In genomic region chrX:169685731-169686130, GRCm38 (mm10) we compare ENCODE assay signal across 11 mouse cellular contexts. TPM values are rescaled to one million over a fixed set of nuclear protein-coding genes. Genes with fewer than 3 reads are reported as not detected.
DNase-seq lines count a peak whose midpoint lies in the region; ATAC-seq and TF ChIP-seq lines count a peak whose summit lies in the region.
"Had no signal": no experiment of that assay in that cellular context is flagged by ENCODE, and none has a peak within 500 bp of the region (broad histone marks: within the 10 kb centered on the region; RNA-seq: fewer than 3 reads in every experiment).

No protein-coding gene starts in this region.

- peak overlapping the region; percentile 51 for H3K4me2 ChIP-seq in lung, postnatal 0 days (replicated peaks; ENCODE audit: low read depth, low read length)
- peak overlapping the region; percentile 29 for H3K4me2 ChIP-seq in liver, embryonic 13.5 days
- peak overlapping the region; percentile 47 for H3K4me2 ChIP-seq in stomach, embryonic 16.5 days (ENCODE audit: low read depth, low read length)

- H3K27ac ChIP-seq in heart, adult 2 months: peak overlapping the region; percentile 44
- H3K27ac ChIP-seq in lung, postnatal 0 days (ENCODE audit: low read length): no peak overlapping the region
- no peak overlapping the region for H3K27ac ChIP-seq in liver, embryonic 13.5 days
- H3K27ac ChIP-seq in stomach, embryonic 16.5 days (ENCODE audit: low read length): no peak overlapping the region
- H3K27ac ChIP-seq: macrophage had no signal

- no peak for TF ChIP-seq CTCF in heart, adult 2 months (IDR thresholded peaks at IDR 0.05)
- TF ChIP-seq CTCF in lung, postnatal 0 days (IDR thresholded peaks at IDR 0.05): no peak

- intact Hi-C loops in heart, adult 2 months (cut with DNase I): no loop called here
- intact Hi-C loops in heart, postnatal 36 days (cut with DNase I): loop anchor here (10.0 kb wide), 1 partner anchor 89 kb away; the partner anchor contains the start of gene 4933400A11Rik

- peak overlapping the region; percentile 39 for H3K4me3 ChIP-seq in heart, adult 2 months
- H3K4me3 ChIP-seq in lung, postnatal 0 days (ENCODE audit: low read depth, low read length): peak overlapping the region; percentile 32
- H3K4me3 ChIP-seq in liver, embryonic 13.5 days (replicated peaks): no peak overlapping the region; the same call in 1 of the 2 replicates
- H3K4me3 ChIP-seq in stomach, embryonic 16.5 days (replicated peaks; ENCODE audit: low read length): peak overlapping the region; percentile 48

- no peaks in the 10 kb centered on the region for H3K79me2 ChIP-seq in heart, adult 2 months (replicated peaks; ENCODE audit: control insufficient read depth, insufficient read depth, low read length)

- DNase-seq in heart, adult 2 months: no peak
- no peak for DNase-seq in heart, postnatal 36 days
- DNase-seq in lung, postnatal 0 days (ENCODE audit: low spot score): no peak
- DNase-seq in lung, postnatal 4 days: no peak
- DNase-seq in liver, embryonic 13.5 days: no peak
- DNase-seq in right cerebral cortex, postnatal 10 days (ENCODE audit: low spot score in 2 of 2): no peak
- no peak for DNase-seq in left cerebral cortex, adult 8-10 months (ENCODE audit: low spot score in 2 of 2)
- DNase-seq: cerebellum, postnatal 36 days; right cerebral cortex, postnatal 14 days had no signal

- H3K4me1 ChIP-seq in heart, adult 2 months (ENCODE audit: control insufficient read depth, insufficient read depth, low read length): no peaks in the 10 kb centered on the region; the same call in 1 of the 2 replicates
- H3K4me1 ChIP-seq in lung, postnatal 0 days (ENCODE audit: insufficient read depth, low read depth, low read length): no peaks in the 10 kb centered on the region
- H3K4me1 ChIP-seq in liver, embryonic 13.5 days (replicated peaks): no peaks in the 10 kb centered on the region
- H3K4me1 ChIP-seq in stomach, embryonic 16.5 days (ENCODE audit: control insufficient read depth, insufficient read depth, low read length): no peaks in the 10 kb centered on the region

- H3K27me3 ChIP-seq in heart, adult 2 months (ENCODE audit: control insufficient read depth, insufficient read depth, low read length): no peaks in the 10 kb centered on the region
- H3K27me3 ChIP-seq in lung, postnatal 0 days (replicated peaks; ENCODE audit: insufficient read depth, low read length): no peaks in the 10 kb centered on the region
- H3K27me3 ChIP-seq in liver, embryonic 13.5 days: no peaks in the 10 kb centered on the region
- H3K27me3 ChIP-seq in stomach, embryonic 16.5 days (ENCODE audit: control insufficient read depth, insufficient read depth, low read length): no peaks in the 10 kb centered on the region

- no peaks in the 10 kb centered on the region for H3K36me3 ChIP-seq in heart, adult 2 months (ENCODE audit: control insufficient read depth, insufficient read depth, low read length)
- H3K36me3 ChIP-seq in lung, postnatal 0 days (ENCODE audit: insufficient read depth, low read length): no peaks in the 10 kb centered on the region
- no peaks in the 10 kb centered on the region for H3K36me3 ChIP-seq in liver, embryonic 13.5 days
- no peaks in the 10 kb centered on the region for H3K36me3 ChIP-seq in stomach, embryonic 16.5 days (ENCODE audit: control insufficient read depth, insufficient read depth, low read length)

- 33% methylated on average over 8 of the region's 8 CpGs for WGBS in heart, adult 2 months
- WGBS in lung, postnatal 0 days: 26% methylated on average over 8 of the region's 8 CpGs
- WGBS in liver, embryonic 13.5 days (ENCODE audit: insufficient replicate concordance): 42% methylated on average over 8 of the region's 8 CpGs
- WGBS in stomach, embryonic 16.5 days: 15% methylated on average over 8 of the region's 8 CpGs

- no peaks in the 10 kb centered on the region for H3K9me3 ChIP-seq in lung, postnatal 0 days (ENCODE audit: low read length)
- no peaks in the 10 kb centered on the region for H3K9me3 ChIP-seq in liver, embryonic 13.5 days (replicated peaks)
- no peaks in the 10 kb centered on the region for H3K9me3 ChIP-seq in stomach, embryonic 16.5 days (replicated peaks; ENCODE audit: control insufficient read depth, low read length)

- TF ChIP-seq EP300 in heart, adult 2 months (IDR thresholded peaks at IDR 0.05; ENCODE audit: insufficient read depth, low read depth, low read length): no peak
- no peak for TF ChIP-seq EP300 in lung, postnatal 0 days (IDR thresholded peaks at IDR 0.05)

- no peak for TF ChIP-seq POLR2A in heart, adult 2 months (IDR thresholded peaks at IDR 0.05; ENCODE audit: insufficient read depth, low read depth, low read length)

- peak overlapping the region; percentile 30; the same call in 1 of the 2 replicates for H3K9ac ChIP-seq in heart, adult 2 months (ENCODE audit: low read depth, low read length)
- H3K9ac ChIP-seq in lung, postnatal 0 days (replicated peaks; ENCODE audit: low read depth): no peak overlapping the region
- H3K9ac ChIP-seq in liver, embryonic 13.5 days: no peak overlapping the region
- H3K9ac ChIP-seq in stomach, embryonic 16.5 days (ENCODE audit: low read length): peak overlapping the region; percentile 63; the same call in 1 of the 2 replicates

- ATAC-seq in lung, postnatal 0 days: no peak
- ATAC-seq in liver, embryonic 13.5 days (ENCODE audit: low read depth): no peak
- no peak for ATAC-seq in stomach, embryonic 16.5 days (ENCODE audit: insufficient read depth, low FRiP score)

RNA-seq across cellular contexts. Expression of gene Mid1, which starts 0.7 kb away (rescaled TPM):
- 1 to 10 TPM; 2.6 to 5.5 TPM for total RNA-seq in heart, adult 2 months (2021)
- polyA plus RNA-seq in heart, adult 2 months (2012; rRNA removed): 3.4 and 3.7 TPM in 2 replicates
- 1 to 10 TPM; 4.2 TPM for total RNA-seq in heart, postnatal 36 days (2021)
- polyA plus RNA-seq in lung, postnatal 0 days (2015; fragmentation: Nextera tagmentation; extraction: Ambion mirVana): 1.7 and 2.2 TPM in 2 replicates
- 1.1 and 1.3 TPM in 2 replicates for polyA plus RNA-seq in liver, embryonic 13.5 days (2015; fragmentation: Nextera tagmentation; extraction: Ambion mirVana)
- polyA plus RNA-seq in stomach, embryonic 16.5 days (2015; fragmentation: Nextera tagmentation; extraction: Ambion mirVana): 5.0 and 6.8 TPM in 2 replicates
- total RNA-seq in left cerebral cortex, adult 8-10 months (2022): 10 to 100 TPM in 3 of 4 experiments, 1 to 10 TPM in 1; 5.2 to 19.8 (median 12.6) TPM

Comparison
In these comparisons a context has a peak if more than half of its experiments do, and no peak if none do; other contexts are left out.
1. H3K9ac ChIP-seq: peak in heart, adult 2 months (single experiment) and stomach, embryonic 16.5 days (single experiment); none in lung, postnatal 0 days (single experiment) and liver, embryonic 13.5 days (single experiment).
2. Peak in every context shown above with its lines, with median percentiles within 50 percentile points of each other: H3K4me2 ChIP-seq.